Mouse (Mus musculus) CH12.LX (cell line): ENCODE measurements at regions not wholly inside any gene's neighbourhood (a gene's known extent, or its start where the extent isn't known, plus 50 kb on each side); places are given as distances from the start of the nearest gene placed in this dataset.

ENCODE experiments used
- DNase-seq: peaks from one replicate; pipeline ENCODE4 v3.0.0-alpha.2; 2013; ENCODE audit errors: extremely low read depth
- H3K27ac ChIP-seq: 2 replicates; pipeline ENCODE4 v1.5.1; 2012; ENCODE audit warnings: low read depth, mild to moderate bottlenecking, control low read depth, moderate library complexity; ENCODE audit not compliant: insufficient read depth
- H3K27me3 ChIP-seq: replicated peaks from 2 replicates; pipeline ENCODE3; 2012; ENCODE audit warnings: inconsistent platforms
- H3K36me3 ChIP-seq, 2 experiments: replicated peaks in 1 of 2; 2 replicates each; pipeline versions ENCODE3 to v1.6.1; 2012; ENCODE audit warnings: inconsistent platforms in 1 of 2, low read length in 1 of 2, mild to moderate bottlenecking in 1 of 2, mixed read lengths in 1 of 2, moderate library complexity in 1 of 2; ENCODE audit not compliant: control insufficient read depth in 1 of 2, insufficient read depth in 1 of 2
- H3K4me1 ChIP-seq, 2 experiments: 2 replicates each; pipeline ENCODE4 v1.6.1; 2012; ENCODE audit warnings: inconsistent platforms in 1 of 2, moderate library complexity in 1 of 2; ENCODE audit not compliant: insufficient read depth in 2 of 2, control insufficient read depth in 1 of 2
- H3K4me2 ChIP-seq: 2 replicates; pipeline ENCODE4 v1.6.1; 2012; ENCODE audit warnings: low read depth, mild to moderate bottlenecking, control low read depth; ENCODE audit not compliant: poor library complexity, insufficient read depth, severe bottlenecking
- H3K4me3 ChIP-seq, 3 experiments: fragments of 150-350 bp in 1 of 3; sonication (generic) in 1 of 3; replicated peaks in 1 of 3; 2 replicates each; pipeline versions ENCODE3 to v1.5.1; 2011 to 2012; ENCODE audit warnings: low read depth in 2 of 3, low read length in 2 of 3, mild to moderate bottlenecking in 2 of 3, moderate library complexity in 2 of 3, control low read depth in 1 of 3, improper control_type of control experiment in 1 of 3, inconsistent platforms in 1 of 3, mixed read lengths in 1 of 3; ENCODE audit not compliant: poor library complexity in 1 of 3
- H3K79me2 ChIP-seq: replicated peaks from 2 replicates; pipeline ENCODE4 v1.6.1; 2012; ENCODE audit warnings: mild to moderate bottlenecking, moderate library complexity; ENCODE audit not compliant: control insufficient read depth, poor library complexity, insufficient read depth, severe bottlenecking; ENCODE audit errors: extremely low read depth
- H3K9ac ChIP-seq: 2 replicates; pipeline ENCODE4 v1.6.1; 2012; ENCODE audit warnings: low read depth, mild to moderate bottlenecking, control low read depth, moderate library complexity; ENCODE audit not compliant: insufficient read depth
- H3K9me3 ChIP-seq: replicated peaks from 2 replicates; pipeline ENCODE3; 2012; ENCODE audit warnings: low read length, inconsistent platforms, mixed read lengths
- CHD1 ChIP-seq: IDR thresholded peaks from 2 replicates; pipeline ENCODE4 v1.6.1; 2012; ENCODE audit warnings: low read depth, low read length, improper control_type of control experiment, inconsistent platforms
- CHD2 ChIP-seq: IDR thresholded peaks from 2 replicates; pipeline ENCODE4 v1.6.1; 2011; ENCODE audit warnings: low read length, improper control_type of control experiment
- ETS1 ChIP-seq: conservative IDR thresholded peaks from 2 replicates; pipeline ENCODE4 v1.6.1; 2012; ENCODE audit warnings: low read depth, mild to moderate bottlenecking, inconsistent platforms, low read length, improper control_type of control experiment, moderate library complexity
- HCFC1 ChIP-seq: IDR thresholded peaks from 2 replicates; pipeline ENCODE4 v1.6.1; 2012; ENCODE audit warnings: low read depth, mild to moderate bottlenecking, inconsistent platforms, low read length, improper control_type of control experiment
- IRF4 ChIP-seq: IDR thresholded peaks from 2 replicates; pipeline ENCODE4 v1.6.1; 2014; ENCODE audit warnings: low read depth, mild to moderate bottlenecking, inconsistent platforms, low read length, improper control_type of control experiment
- JUND ChIP-seq: conservative IDR thresholded peaks from 2 replicates; pipeline ENCODE4 v1.6.1; 2011; ENCODE audit warnings: low read depth, low read length, improper control_type of control experiment
- KAT2A ChIP-seq: IDR thresholded peaks from 2 replicates; pipeline ENCODE4 v1.6.1; 2012; ENCODE audit warnings: low read length, improper control_type of control experiment, inconsistent platforms; ENCODE audit not compliant: insufficient replicate concordance
- MAFK ChIP-seq: IDR thresholded peaks from 2 replicates; pipeline ENCODE4 v1.6.1; 2011; ENCODE audit warnings: low read length, improper control_type of control experiment; ENCODE audit not compliant: insufficient replicate concordance
- MEF2A ChIP-seq: IDR thresholded peaks from 2 replicates; pipeline ENCODE4 v1.6.1; 2014; ENCODE audit warnings: low read depth, mild to moderate bottlenecking, inconsistent platforms, low read length, improper control_type of control experiment, borderline replicate concordance
- NRF1 ChIP-seq: IDR thresholded peaks from 2 replicates; pipeline ENCODE4 v1.6.1; 2014; ENCODE audit warnings: low read depth, mild to moderate bottlenecking, inconsistent platforms, low read length, improper control_type of control experiment, moderate library complexity
- PAX5 ChIP-seq: IDR thresholded peaks from 2 replicates; pipeline ENCODE4 v1.6.1; 2012; ENCODE audit warnings: low read length, inconsistent platforms, mixed read lengths
- POLR2A ChIP-seq: IDR thresholded peaks from 2 replicates; pipeline ENCODE4 v1.6.1; 2011; ENCODE audit warnings: low read depth, mild to moderate bottlenecking, improper control_type of control experiment, low read length
- POLR2AphosphoS2 ChIP-seq: IDR thresholded peaks from 2 replicates; pipeline ENCODE4 v1.6.1; 2011; ENCODE audit warnings: low read depth, low read length, improper control_type of control experiment
- SMC3 ChIP-seq: IDR thresholded peaks from 2 replicates; pipeline ENCODE4 v1.6.1; 2011; ENCODE audit warnings: low read depth, low read length, improper control_type of control experiment
- TBP ChIP-seq: conservative IDR thresholded peaks from 2 replicates; pipeline ENCODE4 v1.6.1; 2011; ENCODE audit warnings: low read depth, low read length, improper control_type of control experiment
- UBTF ChIP-seq: IDR thresholded peaks from 2 replicates; pipeline ENCODE4 v1.6.1; 2012; ENCODE audit warnings: low read depth, mild to moderate bottlenecking, inconsistent platforms, low read length, improper control_type of control experiment, moderate library complexity
- USF1 ChIP-seq: IDR thresholded peaks from 2 replicates; pipeline ENCODE4 v1.6.1; 2014; ENCODE audit warnings: low read depth, mild to moderate bottlenecking, inconsistent platforms, low read length, improper control_type of control experiment
- USF2 ChIP-seq: conservative IDR thresholded peaks from 2 replicates; pipeline ENCODE4 v1.6.1; 2011; ENCODE audit warnings: low read depth, low read length, improper control_type of control experiment
- ZNF384 ChIP-seq: IDR thresholded peaks from 2 replicates; pipeline ENCODE4 v1.6.1; 2012; ENCODE audit warnings: low read depth, low read length, improper control_type of control experiment, inconsistent platforms
- dilution Hi-C: fragments of 300-500 bp; cut with MboI; formaldehyde crosslinking; loops from 2 replicates; pipeline ENCODE4 v1.14.3; 2020; ENCODE audit warnings: low sequenced_read_pairs; ENCODE audit not compliant: extremely low pct_unique_long_range_greater_than_20kb, extremely low pct_ligation_motif_present
- in situ Hi-C: fragments of 300-500 bp; cut with MboI; formaldehyde crosslinking; loops from 3 replicates; pipeline ENCODE4 v1.14.3; 2019; ENCODE audit warnings: low sequenced_read_pairs, low pct_ligation_motif_present, low pct_unique_long_range_greater_than_20kb, mixed read lengths

GRCm38 (mm10) chr12:71606366-71606765, 224.5 kb upstream of the Daam1 start (continued):
- no peak for TF ChIP-seq CHD2

GRCm38 (mm10) chr12:71607966-71608365, 222.9 kb upstream of the Daam1 start:
- H3K79me2 ChIP-seq, result no peaks in the 10 kb centered on the region
- peaks cover 3% of the 10 kb centered on the region for H3K9me3 ChIP-seq
- no peak overlapping the region for H3K4me3 ChIP-seq
- no peaks in the 10 kb centered on the region for H3K27me3 ChIP-seq
- H3K36me3 ChIP-seq, result no peaks in the 10 kb centered on the region
- dilution Hi-C loops, result no loop called here
- TF ChIP-seq ETS1 (no peak), CHD1 (no peak), IRF4 (no peak), SMC3 (no peak), KAT2A (no peak), PAX5 (no peak), JUND (no peak), UBTF (no peak), CHD2 (no peak), HCFC1 (no peak), NRF1 (no peak), POLR2AphosphoS2 (no peak), USF1 (no peak), MEF2A (no peak), ZNF384 (no peak), TBP (no peak), POLR2A (no peak)
- H3K27ac ChIP-seq, result no peak overlapping the region
- no peak overlapping the region for H3K9ac ChIP-seq
- no peak overlapping the region for H3K4me2 ChIP-seq
- in situ Hi-C loops, result no loop called here
- H3K4me1 ChIP-seq, result no peaks in the 10 kb centered on the region
- DNase-seq, result no peak

GRCm38 (mm10) chr12:71613326-71613725, 217.6 kb upstream of the Daam1 start:
- TF ChIP-seq USF2, result no peak
- TF ChIP-seq MAFK, result no peak

More at GRCm38 (mm10) chr12:71613326-71613725, 217.6 kb upstream of the Daam1 start:
- Histone ChIP-seq H3K27me3 (no peaks in the 10 kb centered on the region), H3K9ac (no peak overlapping the region), H3K9me3 (no peaks in the 10 kb centered on the region), H3K36me3 (no peaks in the 10 kb centered on the region), H3K4me2 (no peak overlapping the region), H3K79me2 (no peaks in the 10 kb centered on the region), H3K4me3 (no peak overlapping the region), H3K27ac (no peak overlapping the region), H3K4me1 (no peaks in the 10 kb centered on the region)
- in situ Hi-C loops, result no loop called here
- dilution Hi-C loops, result no loop called here
- DNase-seq, result no peak
